Mouse (Mus musculus): ENCODE measurements around the gene Angptl8.

DNA sequence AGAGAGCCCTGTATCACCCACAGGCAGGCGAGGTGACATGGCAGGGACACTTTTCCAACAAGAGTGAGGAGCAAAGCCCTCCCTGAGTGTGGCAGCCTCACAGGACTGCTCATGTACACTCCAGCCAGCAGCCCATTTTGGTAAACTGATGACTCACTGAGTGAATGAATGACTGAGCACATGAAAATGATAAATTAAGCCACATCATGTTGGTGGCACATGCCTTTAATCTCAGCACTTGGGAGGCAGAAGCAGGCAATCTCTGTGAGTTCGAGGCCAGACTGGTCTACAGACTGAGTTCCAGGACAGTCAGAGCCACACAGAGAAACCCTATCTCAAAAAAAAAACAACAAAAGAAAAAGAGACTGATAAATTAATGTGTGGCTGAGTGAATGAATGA, 22.2 kb downstream of the Angptl8 start:
- TF ChIP-seq GATA1 (IDR thresholded peaks at IDR 0.05; ENCODE audit: borderline replicate concordance, low read length), result no peak
- TF ChIP-seq FLI1 (IDR thresholded peaks at IDR 0.05; ENCODE audit: low read length), result no peak

All from megakaryocyte, embryonic 14.5 days (primary cell).